Mouse (Mus musculus): Measurements from ENCODE around the gene Rnd2. TPM values are rescaled to one million over a fixed set of nuclear protein-coding genes. Genes with fewer than 3 reads are reported as not detected.

Rnd2 gene
- polyA plus RNA-seq, 1 experiment from 2014 or later, result 51.0 TPM

DNA sequence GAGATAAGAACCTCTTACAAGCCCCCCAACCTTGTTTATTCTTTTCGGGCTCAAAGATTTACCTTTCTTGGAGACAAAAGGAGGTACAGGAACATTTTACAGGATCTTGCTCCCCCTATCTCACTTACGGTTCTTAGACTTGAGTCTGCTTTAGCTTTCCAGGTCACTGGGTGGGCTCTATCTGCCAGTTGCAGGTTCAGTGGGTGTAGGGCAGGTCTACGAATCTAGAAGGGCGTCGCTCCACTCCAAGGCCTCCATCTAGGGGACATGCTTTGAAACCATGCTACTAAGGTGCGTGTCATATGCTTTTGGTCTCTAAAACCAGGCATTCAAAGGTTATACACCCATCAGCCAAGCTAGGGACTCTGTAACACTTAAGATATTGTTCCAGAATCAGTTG lies 19.4 kb downstream of the Rnd2 start:
- ATAC-seq (ENCODE audit: low FRiP score) (no peak), DNase-seq (ENCODE audit: low spot score) (no peak)
- no peak overlapping the region for H3K9ac ChIP-seq
- 0 out of 2 replicates have a peak, but pooled peaks cover 5% of the 10 kb centered on the region for H3K36me3 ChIP-seq (replicated peaks; ENCODE audit: control insufficient read depth, insufficient read depth)
- H3K4me3 ChIP-seq (replicated peaks; ENCODE audit: low read length), result no peak overlapping the region
- H3K27me3 ChIP-seq (ENCODE audit: control insufficient read depth, insufficient read depth, low read length), result no peaks in the 10 kb centered on the region
- H3K27ac ChIP-seq, result peak overlapping the region; percentile 21; the same call in 1 of the 2 replicates
- peaks cover 9% of the 10 kb centered on the region; the same call in 1 of the 2 replicates for H3K4me1 ChIP-seq (replicated peaks; ENCODE audit: control insufficient read depth, insufficient read depth, low read length)
- no peak overlapping the region for H3K4me2 ChIP-seq (replicated peaks)
- 59% methylated on average over 6 of the region's 6 CpGs for WGBS
- H3K9me3 ChIP-seq (ENCODE audit: control insufficient read depth, low read length), result no peaks in the 10 kb centered on the region

- Histone ChIP-seq H3K4me2 (replicated peaks) (no peak overlapping the region), H3K9me3 (ENCODE audit: control insufficient read depth, low read length) (no peaks in the 10 kb centered on the region), H3K9ac (no peak overlapping the region), H3K27me3 (ENCODE audit: control insufficient read depth, insufficient read depth, low read length) (no peaks in the 10 kb centered on the region), H3K36me3 (replicated peaks; ENCODE audit: control insufficient read depth, insufficient read depth) (0 out of 2 replicates have a peak, but pooled peaks cover 5% of the 10 kb centered on the region), H3K4me1 (replicated peaks; ENCODE audit: control insufficient read depth, insufficient read depth, low read length) (0 out of 2 replicates have a peak, but pooled peaks cover 5% of the 10 kb centered on the region), H3K27ac (no peak overlapping the region), H3K4me3 (replicated peaks; ENCODE audit: low read length) (no peak overlapping the region)
- ATAC-seq (ENCODE audit: low FRiP score), result no peak
- no peak for DNase-seq (ENCODE audit: low spot score)
- WGBS, result 92% methylated on average over 7 of the region's 7 CpGs
These were observed 20.0 kb downstream of the Rnd2 start for GRCm38 (mm10) chr11:101484814-101485213.

DNA sequence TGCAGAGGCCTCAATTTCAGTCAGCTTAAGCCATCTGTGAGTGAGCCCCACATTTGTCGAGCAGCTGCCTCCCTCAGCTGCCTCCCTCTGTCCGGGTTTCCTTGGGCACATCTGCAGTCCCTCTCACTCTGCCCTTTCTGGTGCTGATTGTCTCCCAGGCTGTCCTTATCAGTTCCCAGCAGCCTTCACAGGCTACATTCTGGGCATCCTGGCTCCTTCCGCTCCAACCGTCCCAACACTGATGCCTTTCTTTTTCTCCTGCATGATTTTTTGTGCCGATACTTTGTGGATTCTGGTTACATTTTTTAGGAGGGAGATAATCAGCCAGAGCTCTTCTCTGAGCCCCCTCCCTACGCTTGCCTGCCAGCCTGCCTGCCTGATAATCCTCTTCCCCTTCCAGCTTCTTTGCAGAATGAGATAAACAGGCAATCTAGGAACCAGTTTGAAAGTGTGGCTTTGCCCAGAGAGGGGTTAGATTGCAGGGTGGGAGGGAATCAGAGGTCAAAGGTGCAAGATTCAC lies 20.8 kb downstream of the Rnd2 start:
- 0 out of 2 replicates have a peak, but pooled peaks cover 5% of the 10 kb centered on the region for H3K36me3 ChIP-seq (replicated peaks; ENCODE audit: control insufficient read depth, insufficient read depth)

GRCm38 (mm10) chr11:101486126-101486525 lies 21.3 kb downstream of the Rnd2 start:
- Histone ChIP-seq H3K9ac (no peak overlapping the region), H3K4me3 (replicated peaks; ENCODE audit: low read length) (no peak overlapping the region), H3K4me2 (replicated peaks) (no peak overlapping the region), H3K27ac (no peak overlapping the region), H3K4me1 (replicated peaks; ENCODE audit: control insufficient read depth, insufficient read depth, low read length) (0 out of 2 replicates have a peak, but pooled peaks cover 5% of the 10 kb centered on the region), H3K36me3 (replicated peaks; ENCODE audit: control insufficient read depth, insufficient read depth) (0 out of 2 replicates have a peak, but pooled peaks cover 5% of the 10 kb centered on the region), H3K9me3 (ENCODE audit: control insufficient read depth, low read length) (no peaks in the 10 kb centered on the region), H3K27me3 (ENCODE audit: control insufficient read depth, insufficient read depth, low read length) (no peaks in the 10 kb centered on the region)
- ATAC-seq (ENCODE audit: low FRiP score), result no peak
- 75% methylated on average over 6 of the region's 6 CpGs for WGBS
- DNase-seq (ENCODE audit: low spot score), result no peak

More for the DNA sequence above, 20.8 kb downstream of the Rnd2 start:
- Histone ChIP-seq H3K9me3 (ENCODE audit: control insufficient read depth, low read length) (no peaks in the 10 kb centered on the region), H3K27me3 (ENCODE audit: control insufficient read depth, insufficient read depth, low read length) (no peaks in the 10 kb centered on the region), H3K4me1 (replicated peaks; ENCODE audit: control insufficient read depth, insufficient read depth, low read length) (0 out of 2 replicates have a peak, but pooled peaks cover 5% of the 10 kb centered on the region), H3K4me3 (replicated peaks; ENCODE audit: low read length) (no peak overlapping the region), H3K4me2 (replicated peaks) (no peak overlapping the region), H3K27ac (no peak overlapping the region), H3K9ac (no peak overlapping the region; the same call in 1 of the 2 replicates)
- 48% methylated on average over 6 of the region's 6 CpGs for WGBS
- DNase-seq (ENCODE audit: low spot score) (no peak), ATAC-seq (ENCODE audit: low FRiP score) (no peak)

DNA sequence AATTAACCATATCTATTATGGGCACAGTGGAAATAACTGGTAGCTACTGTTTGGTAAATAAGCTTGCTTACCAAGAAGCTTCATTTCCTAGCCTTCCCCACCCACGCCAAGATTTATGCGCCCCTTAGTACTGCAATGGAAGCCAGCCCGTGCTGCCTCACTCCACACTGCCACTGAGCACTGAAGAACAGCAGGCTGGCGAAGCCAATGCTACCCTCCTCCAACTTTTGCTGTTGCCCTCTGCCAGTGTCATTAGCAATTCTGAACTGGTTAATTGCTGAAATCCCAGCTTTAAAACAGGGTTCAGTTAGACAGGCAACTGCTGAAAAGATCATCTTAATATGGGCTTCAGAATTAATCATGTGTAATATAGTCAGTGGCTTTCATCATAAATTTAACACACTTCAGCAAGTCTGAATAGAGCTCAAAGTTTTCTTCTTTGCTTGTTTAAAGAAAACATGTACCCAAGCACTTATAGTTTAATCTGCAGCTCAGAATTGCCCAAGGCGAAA lies 41.5 kb downstream of the Rnd2 start:
- Histone ChIP-seq H3K4me3 (replicated peaks; ENCODE audit: low read length) (no peak overlapping the region), H3K36me3 (replicated peaks; ENCODE audit: control insufficient read depth, insufficient read depth) (no peaks in the 10 kb centered on the region), H3K27me3 (ENCODE audit: control insufficient read depth, insufficient read depth, low read length) (no peaks in the 10 kb centered on the region), H3K27ac (no peak overlapping the region), H3K4me2 (replicated peaks) (no peak overlapping the region), H3K9ac (no peak overlapping the region), H3K9me3 (ENCODE audit: control insufficient read depth, low read length) (no peaks in the 10 kb centered on the region), H3K4me1 (replicated peaks; ENCODE audit: control insufficient read depth, insufficient read depth, low read length) (no peaks in the 10 kb centered on the region)
- ATAC-seq (ENCODE audit: low FRiP score), result no peak
- DNase-seq (ENCODE audit: low spot score), result no peak
- WGBS, result 84% methylated on average over 5 of the region's 5 CpGs

GRCm38 (mm10) chr11:101507090-101507489 lies 42.3 kb downstream of the Rnd2 start:
- Histone ChIP-seq H3K9me3 (ENCODE audit: control insufficient read depth, low read length) (no peaks in the 10 kb centered on the region), H3K4me1 (replicated peaks; ENCODE audit: control insufficient read depth, insufficient read depth, low read length) (no peaks in the 10 kb centered on the region), H3K27ac (no peak overlapping the region), H3K9ac (no peak overlapping the region), H3K4me3 (replicated peaks; ENCODE audit: low read length) (no peak overlapping the region), H3K36me3 (replicated peaks; ENCODE audit: control insufficient read depth, insufficient read depth) (no peaks in the 10 kb centered on the region), H3K27me3 (ENCODE audit: control insufficient read depth, insufficient read depth, low read length) (no peaks in the 10 kb centered on the region), H3K4me2 (replicated peaks) (no peak overlapping the region)
- no peak for DNase-seq (ENCODE audit: low spot score)
- no peak for ATAC-seq (ENCODE audit: low FRiP score)
- WGBS, result 95% methylated on average over 7 of the region's 7 CpGs

DNA sequence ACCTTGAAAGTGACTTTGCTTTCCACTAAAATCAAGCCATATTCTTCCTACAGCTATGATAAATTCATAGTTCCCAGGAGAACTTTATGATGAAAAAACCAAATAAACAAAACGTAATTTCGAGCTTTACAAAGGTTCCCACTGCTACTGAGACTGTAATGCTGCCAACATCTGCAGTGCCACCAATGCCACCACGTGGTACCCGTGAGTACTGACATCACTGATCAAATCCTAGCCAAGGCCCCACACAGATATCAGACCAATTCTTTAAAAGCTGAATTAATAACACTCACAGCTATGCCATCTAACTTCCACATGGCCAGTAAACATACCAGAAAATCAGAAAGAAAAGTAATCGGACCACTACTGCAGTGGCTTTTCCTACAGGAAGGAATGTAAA lies 54.1 kb downstream of the Rnd2 start:
- no peak overlapping the region for H3K4me3 ChIP-seq (replicated peaks; ENCODE audit: low read length)
- H3K36me3 ChIP-seq (replicated peaks; ENCODE audit: control insufficient read depth, insufficient read depth), result no peaks in the 10 kb centered on the region
- ATAC-seq (ENCODE audit: low FRiP score) (no peak), DNase-seq (ENCODE audit: low spot score) (no peak)
- H3K9ac ChIP-seq, result no peak overlapping the region
- 82% methylated on average over 5 of the region's 5 CpGs for WGBS
- H3K27ac ChIP-seq, result no peak overlapping the region
- no peaks in the 10 kb centered on the region for H3K4me1 ChIP-seq (replicated peaks; ENCODE audit: control insufficient read depth, insufficient read depth, low read length)
- no peaks in the 10 kb centered on the region for H3K9me3 ChIP-seq (ENCODE audit: control insufficient read depth, low read length)
- no peak overlapping the region for H3K4me2 ChIP-seq (replicated peaks)
- H3K27me3 ChIP-seq (ENCODE audit: control insufficient read depth, insufficient read depth, low read length), result no peaks in the 10 kb centered on the region

- Histone ChIP-seq H3K4me1 (replicated peaks; ENCODE audit: control insufficient read depth, insufficient read depth, low read length) (no peaks in the 10 kb centered on the region), H3K36me3 (replicated peaks; ENCODE audit: control insufficient read depth, insufficient read depth) (no peaks in the 10 kb centered on the region), H3K9me3 (ENCODE audit: control insufficient read depth, low read length) (no peaks in the 10 kb centered on the region), H3K9ac (no peak overlapping the region), H3K27me3 (ENCODE audit: control insufficient read depth, insufficient read depth, low read length) (no peaks in the 10 kb centered on the region), H3K4me2 (replicated peaks) (no peak overlapping the region), H3K4me3 (replicated peaks; ENCODE audit: low read length) (no peak overlapping the region), H3K27ac (no peak overlapping the region)
- DNase-seq (ENCODE audit: low spot score) (no peak), ATAC-seq (ENCODE audit: low FRiP score) (no peak)
- WGBS, result 90% methylated on average over 6 of the region's 6 CpGs
These were observed 54.6 kb downstream of the Rnd2 start for GRCm38 (mm10) chr11:101519364-101519763.

All from hindbrain, embryonic 14.5 days (tissue).